Mouse (Mus musculus): ENCODE data around the gene Skint6.
"Not testable (repeated sequence)": the region's sequence is repeated elsewhere in the genome, so short reads cannot be mapped to it uniquely, and the experiment has no call there.

Skint6 gene

GRCm38 (mm10) chr4:113286873-113287272 is at the start of gene Skint6:
Skint6 (minus strand) TSS chr4:113286973.
- DNase-seq = no peak

- DNase-seq = no peak
Measured at GRCm38 (mm10) chr4:113320911-113321310, 34.1 kb upstream of the Skint6 start.

DNA sequence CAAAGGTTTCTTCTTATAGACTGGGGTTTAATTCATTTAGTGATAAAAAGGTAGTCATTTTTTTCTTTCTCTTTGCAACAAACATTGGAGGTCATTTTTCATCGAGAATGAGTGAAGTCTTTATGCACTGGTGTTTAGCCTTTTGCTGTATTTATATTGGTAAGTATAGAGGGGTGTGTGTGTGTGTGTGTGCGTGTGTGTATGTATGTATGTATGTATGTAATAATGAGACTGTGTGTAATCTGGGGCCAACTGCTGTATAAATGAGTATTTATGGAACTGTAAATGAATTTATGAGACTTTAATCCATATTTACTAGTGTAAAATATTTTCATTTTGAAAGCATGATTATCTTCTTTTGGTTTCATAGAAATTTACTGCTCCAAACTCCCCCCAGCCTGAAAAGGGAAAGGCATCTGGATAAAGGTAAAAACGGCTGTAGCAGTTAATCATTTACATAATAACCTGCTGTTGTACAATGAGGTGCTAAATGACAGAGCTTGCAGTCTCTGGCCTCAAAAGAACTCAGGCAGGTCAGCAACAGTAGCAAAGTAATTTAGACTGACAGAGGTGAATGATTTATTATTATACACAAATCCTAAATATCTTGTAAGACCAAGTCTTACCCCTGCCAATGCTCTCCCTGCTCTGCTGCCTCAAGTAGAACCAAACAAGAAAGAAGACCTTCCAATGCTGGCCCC is 15.2 kb upstream of the Skint6 start:
- DNase-seq = no peak

GRCm38 (mm10) chr4:113263363-113264060 is 23.3 kb downstream of the Skint6 start:
- DNase-seq = no peak

DNA sequence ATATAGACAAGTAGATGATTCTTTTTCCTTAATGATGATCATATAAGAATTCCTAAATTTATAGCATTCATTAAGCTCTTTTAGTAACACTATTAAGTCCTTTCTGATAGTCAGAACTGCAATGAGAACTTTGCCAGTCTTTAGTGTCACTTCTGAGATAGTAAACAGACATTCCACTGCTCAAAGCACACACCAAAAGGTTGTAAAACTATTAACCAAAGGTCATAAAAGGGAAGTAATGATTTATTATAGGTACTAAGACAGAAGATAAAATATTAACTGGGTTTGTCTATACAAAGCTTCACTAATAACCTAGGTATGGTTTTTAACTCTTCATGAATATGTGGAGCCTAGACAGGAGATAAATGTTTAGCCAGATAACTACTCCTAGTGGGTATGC is 41.0 kb downstream of the Skint6 start:
- no peak for DNase-seq

DNA sequence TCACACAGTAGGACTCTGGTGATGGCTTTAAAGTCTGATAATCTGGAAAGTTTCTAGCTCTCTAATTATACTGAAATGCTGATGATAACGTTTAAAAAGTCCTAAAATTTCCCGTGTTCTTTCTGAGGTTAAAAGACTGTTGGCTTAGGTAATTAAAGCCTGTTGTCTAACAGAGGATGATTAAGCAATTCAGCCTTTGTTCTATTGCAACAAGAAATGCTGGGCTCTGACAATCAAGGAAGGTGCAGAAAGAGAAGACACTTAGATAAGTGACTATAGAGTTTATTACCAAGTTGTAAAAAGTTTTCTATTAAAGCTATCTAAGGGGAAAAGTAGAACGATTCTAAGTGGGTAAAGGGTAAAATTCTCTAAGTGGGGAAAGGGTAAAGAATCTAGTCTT is 219.2 kb downstream of the Skint6 start:
- no peak for DNase-seq

- DNase-seq = not testable (repeated sequence)
Measured at GRCm38 (mm10) chr4:112979160-112979559, 307.6 kb downstream of the Skint6 start.

DNA sequence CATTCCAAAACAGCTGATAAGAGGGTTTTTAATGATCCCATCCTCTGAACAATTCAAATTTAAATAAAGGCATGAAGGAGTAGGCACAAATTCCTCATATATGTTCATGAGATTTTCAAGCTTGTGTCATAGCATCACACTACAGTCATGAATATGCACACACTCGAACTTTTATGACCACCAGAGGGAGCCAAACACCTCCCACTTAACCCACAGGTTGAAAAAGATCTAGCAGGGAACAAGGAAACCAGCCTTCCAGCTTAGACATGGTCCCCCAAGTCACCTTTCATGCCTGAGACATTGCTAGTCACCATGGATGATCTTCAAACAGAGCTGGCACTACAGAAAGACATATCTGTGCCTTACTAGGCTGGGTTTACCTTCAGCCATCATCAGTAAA is 496.1 kb downstream of the Skint6 start:
- DNase-seq = no peak

GRCm38 (mm10) chr4:112774766-112775165 is 512.0 kb downstream of the Skint6 start, which contains the start of gene Skint10:
Skint10 (minus strand) TSS chr4:112774866.
- no peak for DNase-seq

Measured in kidney, adult 11 months (tissue).